Mouse (Mus musculus): ENCODE measurements at regions not wholly inside any gene's neighbourhood (a gene's known extent, or its start where the extent isn't known, plus 50 kb on each side); places are given as distances from the start of the nearest gene placed in this dataset.

DNA sequence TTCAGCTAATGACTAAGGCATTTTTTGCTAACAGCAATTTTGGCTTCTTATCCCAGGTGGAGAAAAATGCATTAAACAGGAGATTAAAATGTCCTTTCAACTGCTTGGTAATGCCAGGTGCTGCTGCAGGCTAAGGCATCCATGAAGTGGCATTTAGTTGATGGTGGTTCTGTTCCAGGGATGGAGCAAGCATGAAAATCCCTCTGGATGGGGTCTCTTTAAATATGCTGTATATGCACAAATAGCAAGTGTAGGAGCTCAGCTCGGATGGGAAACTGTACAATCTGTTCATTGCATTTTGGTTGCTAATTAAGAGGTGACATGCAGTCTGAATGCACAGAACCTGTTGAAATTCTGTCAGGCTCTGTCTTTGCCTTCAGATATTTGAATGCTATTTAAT, 723.0 kb upstream of the Mef2c start:
- WGBS, result 46% methylated on average over 1 of the region's 1 CpGs
- peak; percentile 52 for DNase-seq
- no peak overlapping the region for H3K4me3 ChIP-seq (ENCODE audit: insufficient read depth, low read depth, low read length)
- TF ChIP-seq CTCF (conservative IDR thresholded peaks at IDR 0.05; ENCODE audit: insufficient read depth, insufficient read length, low read depth, low read length) (no peak), POLR2A (IDR thresholded peaks at IDR 0.05; ENCODE audit: low read depth, low read length) (no peak)
- H3K27ac ChIP-seq (ENCODE audit: insufficient read depth, low read depth, low read length), result peak overlapping the region; percentile 23; the same call in 1 of the 2 replicates
- H3K4me1 ChIP-seq (ENCODE audit: control insufficient read depth, insufficient read depth, low read length), result no peaks in the 10 kb centered on the region
- H3K27me3 ChIP-seq (replicated peaks; ENCODE audit: control insufficient read depth, insufficient read depth, low read length), result no peaks in the 10 kb centered on the region
- H3K36me3 ChIP-seq (ENCODE audit: control insufficient read depth, insufficient read depth, low read length), result no peaks in the 10 kb centered on the region

All from kidney, adult 2 months (tissue).